Mouse (Mus musculus) lung, adult 2 months (tissue): ENCODE data around the gene Mrpl24.

Experiments
- CTCF ChIP-seq: fragments of 200-500 bp; IDR thresholded peaks from 2 replicates; pipeline ENCODE4 v1.5.1; 2011; ENCODE audit warnings: mild to moderate bottlenecking, low read length, control low read depth; ENCODE audit not compliant: insufficient read depth
- POLR2A ChIP-seq: fragments of 200-500 bp; IDR thresholded peaks from 2 replicates; pipeline ENCODE4 v1.6.1; 2011; ENCODE audit warnings: low read depth, mild to moderate bottlenecking, control low read depth, low read length, borderline replicate concordance; ENCODE audit errors: extremely low read depth

- TF ChIP-seq POLR2A: no peak
- no peak for TF ChIP-seq CTCF
Observed at GRCm38 (mm10) chr3:87899776-87900175, 19.5 kb upstream of the Mrpl24 start.
